Mouse (Mus musculus): ENCODE data around the gene Kcnq2.

Kcnq2 gene

DNA sequence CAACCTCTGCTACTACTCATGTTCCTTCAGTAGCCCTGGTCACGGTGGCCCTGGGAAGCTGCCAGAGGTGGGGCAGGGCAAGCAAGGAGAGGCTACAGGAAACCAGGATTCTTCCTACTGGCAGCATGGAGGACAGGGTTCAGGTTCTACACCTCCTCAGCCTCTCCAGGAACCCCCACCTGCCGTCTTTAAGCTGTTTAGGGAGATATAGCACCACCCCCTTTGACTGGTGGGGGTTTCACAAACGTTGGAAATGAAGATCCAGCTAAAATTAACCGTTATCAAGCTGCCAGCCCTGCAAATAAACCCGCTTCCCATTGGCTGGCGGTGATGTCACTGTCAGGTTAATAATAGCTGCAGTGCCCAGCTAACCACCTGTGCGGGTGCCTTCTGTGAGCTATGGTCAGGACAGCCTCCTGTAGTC is 24.0 kb upstream of the Kcnq2 start:
- Histone ChIP-seq H3K27me3 (ENCODE audit: insufficient read depth, low read length) (peaks cover 58% of the 10 kb centered on the region), H3K9me3 (ENCODE audit: low read length) (no peaks in the 10 kb centered on the region), H3K36me3 (ENCODE audit: insufficient read depth, low read length) (no peaks in the 10 kb centered on the region), H3K4me1 (replicated peaks; ENCODE audit: low read depth, low read length) (peaks cover 25% of the 10 kb centered on the region), H3K4me3 (replicated peaks; ENCODE audit: low read length) (no peak overlapping the region)
- TF ChIP-seq CTCF (conservative IDR thresholded peaks at IDR 0.05; ENCODE audit: low read length), result no peak
- no peak for TF ChIP-seq POU5F1 (IDR thresholded peaks at IDR 0.05; ENCODE audit: borderline replicate concordance, low read length)
- TF ChIP-seq NANOG (IDR thresholded peaks at IDR 0.05; ENCODE audit: borderline replicate concordance, low read length), result no peak

DNA sequence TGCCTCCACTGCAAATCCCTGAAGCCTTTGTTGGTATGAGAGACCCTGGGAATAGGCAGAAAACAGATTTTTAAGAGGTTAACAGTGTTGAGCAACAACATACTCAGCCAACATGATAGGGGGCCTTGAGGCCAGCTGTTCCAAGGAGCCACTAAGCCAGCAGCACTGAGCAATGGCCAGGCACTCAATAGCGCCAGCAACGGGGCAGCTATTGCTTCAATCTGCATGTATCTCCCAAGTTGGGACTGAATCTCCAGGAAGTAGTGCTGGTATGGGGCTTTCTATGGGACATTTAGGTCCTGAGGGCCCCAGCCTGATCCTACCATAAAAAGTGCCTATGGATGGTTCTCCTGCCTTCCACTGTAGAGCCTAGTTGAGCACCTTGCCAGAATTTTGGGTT is 23.4 kb upstream of the Kcnq2 start:
- H3K4me1 ChIP-seq (replicated peaks; ENCODE audit: low read depth, low read length), result peaks cover 25% of the 10 kb centered on the region
- no peaks in the 10 kb centered on the region for H3K36me3 ChIP-seq (ENCODE audit: insufficient read depth, low read length)
- H3K9me3 ChIP-seq (ENCODE audit: low read length), result no peaks in the 10 kb centered on the region
- H3K4me3 ChIP-seq (replicated peaks; ENCODE audit: low read length), result no peak overlapping the region
- no peak for TF ChIP-seq POU5F1 (IDR thresholded peaks at IDR 0.05; ENCODE audit: borderline replicate concordance, low read length)
- no peak for TF ChIP-seq NANOG (IDR thresholded peaks at IDR 0.05; ENCODE audit: borderline replicate concordance, low read length)
- TF ChIP-seq CTCF (conservative IDR thresholded peaks at IDR 0.05; ENCODE audit: low read length), result no peak
- peaks cover 58% of the 10 kb centered on the region for H3K27me3 ChIP-seq (ENCODE audit: insufficient read depth, low read length)

DNA sequence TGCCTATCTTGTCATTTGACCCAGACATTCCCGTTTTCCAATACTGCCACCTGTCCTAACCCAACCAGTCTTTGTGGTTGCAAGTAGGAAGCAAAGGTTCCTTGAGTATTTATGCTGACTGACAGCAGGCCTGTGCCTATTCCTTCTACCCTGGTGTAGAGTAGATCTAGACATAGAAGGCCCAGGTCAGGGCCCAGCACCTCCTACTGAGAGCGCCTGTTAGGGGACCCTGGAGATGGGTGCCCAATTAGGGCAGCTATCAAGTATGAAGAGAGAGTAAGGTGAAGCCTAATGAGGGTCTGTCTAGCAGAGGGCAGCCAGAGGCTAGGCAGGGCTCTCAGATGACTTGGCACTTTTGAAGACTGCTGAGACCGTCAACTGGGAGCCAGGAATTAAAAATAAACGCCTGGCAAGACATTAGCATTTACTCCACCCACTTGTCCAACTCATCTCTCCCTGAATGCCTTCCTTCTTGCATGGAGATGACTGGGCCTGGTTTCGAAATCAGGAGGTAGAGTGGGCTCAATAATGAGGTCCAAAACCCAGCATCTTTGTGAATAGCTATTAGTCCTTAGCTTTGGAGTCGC is 22.7 kb upstream of the Kcnq2 start:
- no peak for TF ChIP-seq NANOG (IDR thresholded peaks at IDR 0.05; ENCODE audit: borderline replicate concordance, low read length)
- no peak for TF ChIP-seq POU5F1 (IDR thresholded peaks at IDR 0.05; ENCODE audit: borderline replicate concordance, low read length)
- no peak for TF ChIP-seq CTCF (conservative IDR thresholded peaks at IDR 0.05; ENCODE audit: low read length)
- H3K27me3 ChIP-seq (ENCODE audit: insufficient read depth, low read length), result peaks cover 58% of the 10 kb centered on the region
- H3K36me3 ChIP-seq (ENCODE audit: insufficient read depth, low read length), result no peaks in the 10 kb centered on the region
- H3K4me3 ChIP-seq (replicated peaks; ENCODE audit: low read length), result no peak overlapping the region
- H3K4me1 ChIP-seq (replicated peaks; ENCODE audit: low read depth, low read length), result peaks cover 25% of the 10 kb centered on the region
- no peaks in the 10 kb centered on the region for H3K9me3 ChIP-seq (ENCODE audit: low read length)

DNA sequence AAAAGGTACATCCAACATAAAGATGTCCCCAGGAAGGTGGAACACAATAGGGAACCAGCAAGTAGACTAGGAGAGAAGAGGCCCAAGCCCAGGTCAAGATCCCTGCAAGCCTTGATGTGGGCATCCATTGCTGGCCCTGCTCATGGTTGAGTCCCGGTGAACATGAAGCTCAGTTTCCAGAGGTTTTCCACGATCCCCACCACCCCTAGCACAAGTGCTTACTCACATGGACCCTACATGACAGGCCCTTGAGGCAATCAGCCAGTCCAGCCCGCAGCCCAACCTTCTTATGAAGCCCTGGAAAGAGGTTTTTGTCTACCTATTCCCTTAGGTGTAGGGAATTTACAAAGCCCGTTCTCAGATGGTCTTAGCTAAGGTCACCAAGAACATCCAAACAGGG is 22.1 kb upstream of the Kcnq2 start:
- Histone ChIP-seq H3K4me1 (replicated peaks; ENCODE audit: low read depth, low read length) (peaks cover 25% of the 10 kb centered on the region), H3K4me3 (replicated peaks; ENCODE audit: low read length) (peak overlapping the region; percentile 79), H3K27me3 (ENCODE audit: insufficient read depth, low read length) (peaks cover 60% of the 10 kb centered on the region), H3K9me3 (ENCODE audit: low read length) (no peaks in the 10 kb centered on the region), H3K36me3 (ENCODE audit: insufficient read depth, low read length) (no peaks in the 10 kb centered on the region)
- no peak for TF ChIP-seq NANOG (IDR thresholded peaks at IDR 0.05; ENCODE audit: borderline replicate concordance, low read length)

DNA sequence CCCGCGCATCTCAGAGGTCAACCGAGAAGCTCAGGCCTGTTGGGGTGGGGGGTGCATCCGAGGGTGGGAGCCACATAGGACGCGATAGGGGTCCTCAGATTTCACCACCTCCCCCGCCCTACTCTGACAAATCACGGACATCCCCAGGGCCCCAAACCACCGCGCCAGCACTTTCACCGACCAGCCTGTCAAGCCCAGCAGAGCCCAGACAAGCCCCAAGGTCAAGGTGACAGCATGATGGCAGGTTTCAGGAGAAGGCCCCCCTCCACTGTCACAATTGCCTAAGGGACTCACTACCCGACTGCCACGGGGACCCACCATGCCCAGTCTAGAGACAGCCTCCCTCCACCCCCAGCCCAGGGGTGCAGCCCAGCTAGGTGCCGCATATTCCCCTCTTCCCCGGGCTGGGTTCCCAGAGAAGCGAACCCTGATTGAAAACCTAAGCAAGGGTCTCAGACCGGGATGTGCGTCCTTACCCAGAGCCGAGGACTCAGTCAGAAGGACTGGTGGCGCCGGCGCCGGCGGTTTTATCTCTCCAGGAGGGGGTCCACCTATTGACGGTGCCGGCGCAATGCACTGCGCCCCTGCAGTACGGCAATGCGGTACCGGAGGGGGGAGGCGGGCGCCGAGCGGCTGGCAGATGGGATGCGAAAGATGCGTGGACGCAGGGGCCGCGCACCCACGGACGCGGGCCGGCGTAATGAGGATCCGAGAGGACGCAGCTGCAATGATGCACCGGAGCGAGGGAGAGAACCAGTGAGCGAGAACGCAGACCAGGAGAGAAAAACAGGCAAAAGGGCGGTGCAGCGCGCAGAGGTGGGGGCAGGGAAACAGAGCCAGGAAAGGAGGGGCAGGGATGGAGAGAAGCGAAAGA is 21.4 kb upstream of the Kcnq2 start, which contains the start of gene Eef1a2:
Gene Eef1a2 (minus strand): TSS at position 767 of the 874 bp plus-strand sequence.
- Histone ChIP-seq H3K9me3 (ENCODE audit: low read length) (no peaks in the 10 kb centered on the region), H3K4me1 (replicated peaks; ENCODE audit: low read depth, low read length) (peaks cover 25% of the 10 kb centered on the region), H3K4me3 (replicated peaks; ENCODE audit: low read length) (peak within 1 kb of the TSS; percentile 79), H3K27me3 (ENCODE audit: insufficient read depth, low read length) (peaks cover 66% of the 10 kb centered on the region), H3K36me3 (ENCODE audit: insufficient read depth, low read length) (no peaks in the 10 kb centered on the region)
- no peak for TF ChIP-seq POU5F1 (IDR thresholded peaks at IDR 0.05; ENCODE audit: borderline replicate concordance, low read length)
- TF ChIP-seq NANOG (IDR thresholded peaks at IDR 0.05; ENCODE audit: borderline replicate concordance, low read length), result no peak
- no peak for TF ChIP-seq CTCF (conservative IDR thresholded peaks at IDR 0.05; ENCODE audit: low read length)

DNA sequence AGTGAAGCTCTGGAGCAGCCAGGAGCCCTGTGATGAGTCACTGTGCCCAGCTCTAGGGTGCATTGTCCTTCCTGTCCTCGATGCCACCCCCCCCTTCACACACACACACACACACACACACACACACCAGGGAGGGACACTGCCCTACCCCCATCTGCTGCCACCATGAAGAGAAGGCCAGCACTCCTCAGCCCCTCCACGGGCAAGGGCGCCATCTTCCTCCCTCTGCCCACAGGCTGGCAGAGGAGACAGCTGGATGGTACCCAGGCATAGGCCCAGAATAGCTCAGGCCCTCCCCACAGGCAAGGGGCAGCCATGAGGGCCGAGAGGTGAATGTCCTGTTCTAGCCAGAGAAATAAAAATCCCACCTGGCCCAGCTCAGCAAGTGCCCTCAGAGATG is 20.7 kb upstream of the Kcnq2 start:
- Histone ChIP-seq H3K36me3 (ENCODE audit: insufficient read depth, low read length) (no peaks in the 10 kb centered on the region), H3K27me3 (ENCODE audit: insufficient read depth, low read length) (peaks cover 72% of the 10 kb centered on the region), H3K9me3 (ENCODE audit: low read length) (no peaks in the 10 kb centered on the region), H3K4me1 (replicated peaks; ENCODE audit: low read depth, low read length) (peaks cover 28% of the 10 kb centered on the region), H3K4me3 (replicated peaks; ENCODE audit: low read length) (peak overlapping the region; percentile 79; the same call in 1 of the 2 replicates)
- TF ChIP-seq CTCF (conservative IDR thresholded peaks at IDR 0.05; ENCODE audit: low read length) (no peak), NANOG (IDR thresholded peaks at IDR 0.05; ENCODE audit: borderline replicate concordance, low read length) (no peak), POU5F1 (IDR thresholded peaks at IDR 0.05; ENCODE audit: borderline replicate concordance, low read length) (no peak)

DNA sequence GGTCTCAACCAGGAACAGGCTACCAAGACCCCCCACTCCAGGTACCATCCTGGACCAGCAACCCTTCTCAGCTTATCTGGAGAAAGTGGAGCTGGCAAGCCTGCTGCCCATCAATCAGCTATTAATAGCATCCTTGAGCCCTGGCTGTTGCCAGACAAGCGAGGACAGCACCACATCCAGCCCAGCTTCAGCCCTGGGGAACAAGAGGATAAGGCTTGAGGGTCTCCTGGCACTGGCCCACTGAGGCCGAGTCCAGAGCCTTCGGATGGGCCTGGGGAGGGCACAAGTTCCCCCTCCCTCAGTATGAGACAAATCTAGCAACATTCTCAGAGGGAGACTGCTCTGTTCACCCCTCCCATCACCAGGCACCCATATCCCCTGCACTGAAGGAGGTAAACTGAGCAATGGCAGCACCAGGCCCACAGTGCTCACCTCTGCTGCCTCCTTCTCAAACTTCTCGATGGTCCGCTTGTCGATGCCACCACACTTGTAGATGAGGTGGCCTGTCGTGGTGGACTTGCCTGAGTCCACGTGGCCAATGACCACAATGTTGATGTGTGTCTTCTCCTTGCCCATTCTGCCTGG is 19.8 kb upstream of the Kcnq2 start:
- peaks cover 35% of the 10 kb centered on the region for H3K4me1 ChIP-seq (replicated peaks; ENCODE audit: low read depth, low read length)
- no peak for TF ChIP-seq NANOG (IDR thresholded peaks at IDR 0.05; ENCODE audit: borderline replicate concordance, low read length)
- TF ChIP-seq POU5F1 (IDR thresholded peaks at IDR 0.05; ENCODE audit: borderline replicate concordance, low read length), result no peak
- TF ChIP-seq CTCF (conservative IDR thresholded peaks at IDR 0.05; ENCODE audit: low read length), result no peak
- H3K9me3 ChIP-seq (ENCODE audit: low read length), result no peaks in the 10 kb centered on the region
- no peaks in the 10 kb centered on the region for H3K36me3 ChIP-seq (ENCODE audit: insufficient read depth, low read length)
- H3K4me3 ChIP-seq (replicated peaks; ENCODE audit: low read length), result no peak overlapping the region
- H3K27me3 ChIP-seq (ENCODE audit: insufficient read depth, low read length), result peaks cover 81% of the 10 kb centered on the region

DNA sequence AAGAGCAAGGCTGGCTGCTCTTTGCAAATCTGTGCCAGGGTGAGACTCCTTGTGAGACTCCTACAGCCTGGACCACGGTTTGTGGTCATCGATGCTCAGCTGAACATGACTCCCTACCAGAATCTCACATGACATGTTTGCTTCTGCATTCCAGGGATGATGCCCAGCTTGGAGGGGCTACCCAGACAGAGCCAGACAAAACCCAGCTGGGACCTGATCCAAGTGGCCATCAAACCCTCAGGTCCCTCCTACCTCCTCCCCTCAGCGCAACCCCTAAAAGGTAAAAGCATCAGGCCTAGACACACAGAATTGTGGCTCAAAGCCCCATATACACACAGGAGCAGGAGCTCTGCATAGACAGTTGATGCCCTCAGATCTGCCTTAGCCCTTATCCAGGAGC is 19.3 kb upstream of the Kcnq2 start:
- no peaks in the 10 kb centered on the region for H3K36me3 ChIP-seq (ENCODE audit: insufficient read depth, low read length)
- H3K4me1 ChIP-seq (replicated peaks; ENCODE audit: low read depth, low read length), result peaks cover 33% of the 10 kb centered on the region
- H3K27me3 ChIP-seq (ENCODE audit: insufficient read depth, low read length), result peaks cover 87% of the 10 kb centered on the region
- no peak overlapping the region for H3K4me3 ChIP-seq (replicated peaks; ENCODE audit: low read length)
- no peaks in the 10 kb centered on the region for H3K9me3 ChIP-seq (ENCODE audit: low read length)
- TF ChIP-seq NANOG (IDR thresholded peaks at IDR 0.05; ENCODE audit: borderline replicate concordance, low read length) (no peak), POU5F1 (IDR thresholded peaks at IDR 0.05; ENCODE audit: borderline replicate concordance, low read length) (no peak), CTCF (conservative IDR thresholded peaks at IDR 0.05; ENCODE audit: low read length) (no peak)

Measured in E14TG2a.4 (cell line).